Mouse (Mus musculus) thymus, postnatal 36 days (tissue): ENCODE data around the gene Aspdh.
A peak's percentile ranks its signal among the peaks of the same experiment; 100 is the strongest.

Experiments
- DNase-seq, 2 experiments: peaks; one replicate each; pipeline ENCODE4 v3.0.0; 2022; ENCODE audit warnings: mixed read lengths in 2 of 2

Aspdh gene

DNA sequence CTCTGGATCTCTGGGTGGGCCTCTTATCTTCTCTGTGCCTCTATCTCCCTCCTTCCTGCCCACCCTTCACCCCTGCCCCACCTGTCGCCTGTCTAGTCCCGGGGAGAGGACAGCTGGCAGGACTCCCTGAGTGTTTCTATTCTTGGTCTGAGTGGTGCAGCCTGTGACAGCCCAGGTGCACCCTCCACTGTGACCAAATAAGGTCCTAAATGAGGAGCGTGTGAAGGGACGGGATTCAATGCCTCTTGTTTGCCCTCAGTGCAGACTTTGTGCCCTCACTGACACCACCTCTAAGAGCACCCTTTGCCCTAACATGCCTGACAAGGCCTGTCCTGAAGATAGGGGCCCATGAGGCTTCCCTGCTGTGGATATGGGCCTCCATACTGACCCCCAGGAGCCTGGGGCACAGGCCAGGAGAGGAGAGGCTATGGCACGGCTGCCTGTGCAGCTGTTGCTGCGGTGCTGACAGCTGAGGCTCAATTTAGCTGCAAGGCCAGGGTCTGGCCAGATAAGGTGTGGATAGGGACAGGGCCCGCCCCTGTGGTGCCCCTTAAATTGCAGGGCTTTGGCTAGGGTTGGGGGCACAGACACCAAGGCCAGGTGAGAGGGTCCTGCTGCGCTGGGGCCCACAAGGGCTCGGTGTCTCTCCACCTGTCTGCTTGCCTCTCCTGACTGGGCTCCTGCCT lies 7.9 kb downstream of the Aspdh start:
- DNase-seq = no peak

GRCm38 (mm10) chr7:44474419-44474818 lies 9.2 kb downstream of the Aspdh start:
- DNase-seq = no peak

DNA sequence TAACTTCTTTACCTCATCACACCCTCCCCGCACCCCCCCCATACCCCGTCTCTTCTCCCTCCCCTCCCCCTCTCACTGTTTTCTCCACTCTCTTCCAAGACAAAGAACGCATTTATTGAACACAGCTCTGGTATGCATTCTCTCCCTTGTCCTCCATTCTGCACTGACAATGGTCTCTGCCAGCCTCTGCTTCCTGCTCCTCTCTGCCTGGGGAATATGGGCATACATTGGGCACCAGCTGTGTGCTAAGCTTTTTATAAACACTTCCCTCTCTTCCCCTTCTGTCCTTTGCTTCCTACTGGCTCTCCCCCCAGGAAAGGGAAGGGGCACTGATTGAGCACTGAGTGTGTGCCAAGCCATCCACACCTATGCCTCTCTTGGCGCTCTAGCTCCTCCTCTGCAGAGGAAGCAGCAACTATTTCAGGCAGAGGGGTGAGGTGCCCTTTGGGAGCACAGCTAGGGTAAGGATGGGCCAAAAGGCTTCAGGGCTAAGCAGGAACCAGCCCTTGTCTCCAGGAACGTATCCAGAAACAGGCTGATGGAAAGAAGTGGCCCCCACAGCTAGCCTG lies 9.9 kb downstream of the Aspdh start:
- no peak for DNase-seq

GRCm38 (mm10) chr7:44482836-44483435 lies 17.7 kb downstream of the Aspdh start:
- no peak for DNase-seq

GRCm38 (mm10) chr7:44484109-44484508 lies 18.9 kb downstream of the Aspdh start:
- no peak for DNase-seq

DNA sequence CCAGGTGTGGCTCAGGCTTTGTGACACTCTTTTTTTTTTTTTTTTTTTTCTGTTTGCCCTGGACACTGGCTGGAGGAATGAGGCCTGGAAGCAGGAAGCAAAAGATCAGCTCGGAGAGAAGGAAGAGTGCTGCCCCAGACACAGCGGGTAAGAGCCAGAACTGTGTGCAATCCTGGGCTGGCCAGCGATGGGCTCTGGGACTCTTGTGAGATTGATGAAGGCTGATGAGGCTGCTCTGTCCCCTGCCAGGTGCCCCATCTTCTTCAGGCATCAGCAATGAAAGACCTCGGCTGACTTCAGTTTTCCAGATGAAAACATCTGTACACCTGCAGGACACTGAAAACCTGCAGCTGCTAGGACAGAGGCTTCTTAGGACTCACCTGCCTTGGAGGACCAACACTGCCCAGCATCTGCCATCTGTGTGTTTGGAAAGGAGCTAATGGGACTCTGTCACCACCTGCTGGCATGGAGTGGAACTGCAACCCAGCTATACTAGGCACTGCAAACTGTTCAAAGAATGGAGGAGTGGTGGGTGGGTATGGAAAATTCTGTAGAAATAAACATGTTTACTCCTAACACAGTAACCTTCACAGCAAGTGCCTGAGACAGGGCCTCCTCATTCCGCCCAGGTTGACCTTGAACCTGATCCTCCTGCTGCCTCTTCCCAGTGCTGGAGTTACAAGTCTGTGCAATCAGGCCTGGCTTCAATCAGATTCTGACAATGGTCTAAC lies 19.8 kb downstream of the Aspdh start:
- DNase-seq = peak; percentile 67 to 71

GRCm38 (mm10) chr7:44485572-44486195 lies 20.5 kb downstream of the Aspdh start:
- DNase-seq = no peak

DNA sequence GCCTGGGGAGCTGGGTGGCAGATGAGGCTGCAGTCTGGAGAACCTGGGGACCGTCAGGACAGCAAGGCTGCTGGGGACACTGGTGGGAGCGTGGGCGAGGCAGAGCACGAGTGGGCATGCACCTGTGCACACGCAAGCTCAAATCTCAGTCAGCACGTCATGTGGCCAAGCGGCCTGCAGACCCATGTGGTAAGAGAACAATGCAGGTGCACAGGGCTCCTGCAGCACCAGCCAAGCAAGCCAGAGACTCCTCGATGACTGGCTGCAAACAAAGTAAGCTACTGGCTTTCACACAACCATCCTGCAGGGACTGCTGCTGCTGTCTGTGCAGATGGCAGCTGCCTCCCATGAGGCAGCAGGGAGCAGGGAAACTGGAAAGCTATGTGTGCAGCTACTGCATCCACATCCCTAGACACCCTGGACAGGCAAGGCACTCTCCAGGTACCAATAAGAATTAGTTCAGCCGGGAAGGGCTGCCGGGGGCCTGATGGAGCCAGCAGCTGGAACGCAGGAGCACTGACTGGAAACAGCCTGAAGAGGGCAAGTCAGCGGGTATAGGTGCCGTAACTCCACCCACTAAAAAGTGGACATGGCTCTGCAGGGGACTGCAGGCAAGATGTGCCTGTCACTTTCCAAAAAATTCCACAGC lies 21.9 kb downstream of the Aspdh start:
- peak in 1 of 2 experiments; percentile 10 for DNase-seq

DNA sequence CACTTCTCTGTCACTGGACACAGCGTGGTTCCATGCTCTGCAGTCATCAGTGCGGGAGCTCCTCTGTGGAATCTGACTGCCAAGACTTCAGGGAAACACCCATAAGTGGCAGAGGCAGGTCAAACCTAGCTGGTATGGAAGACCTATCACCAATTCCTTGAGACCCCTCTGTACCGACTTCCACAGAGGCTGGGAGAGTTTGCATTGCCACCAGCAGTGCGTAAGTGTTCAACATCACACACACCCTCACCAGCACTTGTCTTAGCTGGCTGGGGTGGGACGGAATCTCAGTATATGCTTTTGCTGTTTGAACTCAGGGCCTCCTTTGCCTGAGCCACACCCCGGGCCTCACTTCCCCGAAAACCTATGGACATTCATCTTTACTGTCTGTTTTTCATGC lies 22.7 kb downstream of the Aspdh start:
- DNase-seq = no peak

- DNase-seq = no peak
Observed at GRCm38 (mm10) chr7:44488545-44488944, 23.4 kb downstream of the Aspdh start.

GRCm38 (mm10) chr7:44490281-44490680 lies 25.1 kb downstream of the Aspdh start:
- no peak for DNase-seq

- DNase-seq = no peak
Observed at GRCm38 (mm10) chr7:44491391-44491790, 26.2 kb downstream of the Aspdh start.

GRCm38 (mm10) chr7:44492166-44492826 lies 27.1 kb downstream of the Aspdh start:
- no peak for DNase-seq

GRCm38 (mm10) chr7:44494681-44495080 lies 29.5 kb downstream of the Aspdh start:
- no peak for DNase-seq

GRCm38 (mm10) chr7:44495086-44495485 lies 29.9 kb downstream of the Aspdh start:
- no peak for DNase-seq

DNA sequence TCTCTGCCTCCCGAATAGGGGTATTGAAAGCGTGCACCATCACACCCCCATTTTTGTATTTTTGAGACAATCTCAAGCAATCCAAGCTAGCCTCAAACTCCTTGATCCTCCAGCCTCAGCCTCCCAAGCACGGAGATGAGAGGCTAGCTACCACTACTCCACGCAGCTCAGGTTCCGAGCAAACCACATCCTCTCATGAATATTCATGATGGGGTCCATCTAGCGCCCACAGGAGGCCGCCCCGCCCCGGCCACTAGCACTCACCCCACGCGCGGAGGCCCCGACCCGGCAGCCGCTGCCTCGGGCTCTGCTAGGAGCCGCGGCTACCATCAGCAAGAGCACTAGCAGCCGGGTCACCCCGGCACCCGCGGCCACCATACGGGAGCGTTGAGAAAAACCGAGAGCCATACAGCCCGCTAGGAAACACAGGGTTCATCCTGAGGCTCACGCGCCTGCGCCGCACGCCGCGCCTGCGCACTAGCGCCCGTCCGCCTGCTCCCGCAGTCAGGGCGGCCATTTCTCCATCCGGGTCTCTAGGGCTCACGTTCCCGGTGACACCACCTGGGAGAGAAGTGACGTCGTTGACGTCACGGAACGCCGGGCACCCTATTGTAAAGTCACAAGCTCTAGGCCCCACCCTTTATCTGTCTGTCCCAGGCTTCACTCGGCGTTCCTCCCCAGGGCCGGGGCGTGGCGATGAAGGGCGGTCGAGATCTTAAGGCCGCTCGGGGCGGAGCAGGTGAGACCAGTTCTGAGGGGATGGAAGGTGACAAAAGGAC lies 31.0 kb downstream of the Aspdh start, which contains the start of the genes Emc10 and Fam71e1:
Emc10 (minus strand) TSS at position 538 of the 779 bp plus-strand sequence.
Fam71e1 (plus strand) TSS at position 590 of the 779 bp plus-strand sequence.
- DNase-seq = peak; percentile 97 to 99

DNA sequence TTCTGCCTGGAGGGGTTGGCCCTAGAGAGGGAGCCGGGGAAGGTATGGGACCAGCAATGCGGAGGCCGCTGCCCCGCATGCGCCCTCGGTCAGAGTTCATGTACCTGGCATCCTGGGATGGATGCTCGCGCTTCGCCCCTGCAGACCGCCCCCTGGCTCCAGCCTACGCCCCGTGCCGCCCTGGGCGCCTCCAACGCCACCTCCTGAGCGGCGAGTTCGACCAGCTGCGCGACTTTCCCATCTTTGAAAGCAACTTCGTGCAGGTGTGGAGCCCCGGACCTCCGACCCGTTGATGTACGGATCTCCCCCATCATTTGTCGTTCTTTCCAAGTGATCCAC lies 31.5 kb downstream of the Aspdh start:
- no peak for DNase-seq

DNA sequence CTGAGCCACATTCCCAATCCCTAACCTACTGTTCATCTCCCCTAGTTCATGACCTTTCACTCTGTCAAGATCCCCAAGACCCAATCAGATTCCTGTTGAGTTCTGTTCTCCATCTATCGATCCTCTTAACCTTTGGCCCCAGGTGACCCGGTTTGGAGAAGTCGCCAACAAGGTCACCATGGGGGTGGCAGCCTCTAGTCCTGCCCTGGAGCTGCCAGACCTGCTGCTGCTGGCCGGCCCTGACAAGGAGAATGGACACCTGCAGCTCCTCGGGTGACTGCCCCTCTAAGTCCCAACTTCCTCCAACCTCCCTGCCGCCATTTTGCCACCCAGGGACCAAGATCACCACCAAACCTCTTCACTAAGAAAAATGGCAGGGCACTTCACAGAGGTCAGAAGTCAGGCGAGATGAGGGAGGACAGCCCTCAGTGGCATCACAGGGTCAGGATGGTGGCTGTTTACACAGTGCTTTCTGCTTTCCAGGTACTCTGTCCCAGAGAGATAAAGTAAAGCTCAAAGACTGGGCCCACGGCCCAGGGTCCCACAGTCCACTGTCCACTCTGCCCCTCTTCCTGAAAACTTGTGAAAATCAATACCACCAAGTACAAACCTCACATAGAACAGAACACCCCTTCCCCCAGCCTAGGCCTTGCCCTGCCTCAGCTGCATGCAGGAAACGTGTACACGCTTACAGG lies 32.3 kb downstream of the Aspdh start:
- DNase-seq = no peak

DNA sequence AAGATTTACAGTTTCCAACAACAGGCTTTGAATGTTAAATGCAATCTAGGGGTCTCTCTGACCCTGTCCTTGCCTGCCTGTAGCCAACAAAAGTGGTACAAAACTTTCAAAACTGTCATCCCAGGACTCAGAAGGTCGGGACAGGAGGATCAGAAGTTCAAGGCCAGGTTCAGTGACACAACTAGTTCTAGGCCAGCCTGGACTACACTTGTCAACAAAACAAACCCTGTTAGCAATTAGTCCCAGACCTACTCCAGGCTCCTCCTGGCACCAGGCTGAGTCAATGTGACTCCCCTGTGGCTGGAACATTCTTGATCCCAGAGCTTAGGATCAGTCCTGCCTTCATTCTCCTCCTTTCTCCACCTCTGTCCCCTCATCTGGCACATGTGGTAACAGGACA lies 33.7 kb downstream of the Aspdh start:
- DNase-seq = no peak

GRCm38 (mm10) chr7:44500046-44500445 lies 34.9 kb downstream of the Aspdh start:
- DNase-seq = no peak
